Mouse (Mus musculus) cortical plate, adult 2 months (tissue): ENCODE data around the gene Tmem45b.

Source experiments
- CTCF ChIP-seq: fragments of 200-500 bp; IDR thresholded peaks from 2 replicates; pipeline ENCODE4 v1.5.1; 2011; ENCODE audit warnings: mild to moderate bottlenecking, control low read depth, low read length; ENCODE audit not compliant: insufficient read depth; ENCODE audit errors: extremely low read depth
- POLR2A ChIP-seq: fragments of 200-500 bp; IDR thresholded peaks from 2 replicates; pipeline ENCODE4 v1.6.1; 2011; ENCODE audit warnings: mild to moderate bottlenecking, low read length, control low read depth; ENCODE audit not compliant: insufficient read depth; ENCODE audit errors: extremely low read depth

GRCm38 (mm10) chr9:31376661-31377060 lies 87.6 kb downstream of the Tmem45b start:
- TF ChIP-seq CTCF (no peak), POLR2A (no peak)
